Mouse (Mus musculus) limb, embryonic 14.5 days (tissue): ENCODE measurements around the gene Marcks. TPM values are rescaled to one million over a fixed set of nuclear protein-coding genes. Genes with fewer than 3 reads are reported as not detected.

ENCODE experiments used
- ATAC-seq: fragments of 200-750 bp; cut with Nextera tagmentation; 2 replicates; pipeline ENCODE4 v1.8.0; 2017; ENCODE audit warnings: low read depth, moderate number of reproducible peaks, moderate TSS enrichment; ENCODE audit not compliant: low FRiP score
- DNase-seq: peaks from one replicate; pipeline ENCODE4 v3.0.0-alpha.2; 2015; ENCODE audit warnings: low spot score
- H3K27ac ChIP-seq: fragments of 300-500 bp; sonication (generic); replicated peaks from 2 replicates; pipeline ENCODE4 v1.5.1; 2014; ENCODE audit warnings: low read depth, mild to moderate bottlenecking, low read length, moderate library complexity, mixed read lengths
- H3K27me3 ChIP-seq: fragments of 300-500 bp; sonication (generic); 2 replicates; pipeline ENCODE4 v1.6.1; 2014; ENCODE audit warnings: low read length, mixed read lengths; ENCODE audit not compliant: control insufficient read depth, insufficient read depth
- H3K36me3 ChIP-seq: fragments of 300-500 bp; sonication (generic); 2 replicates; pipeline ENCODE4 v1.6.1; 2014; ENCODE audit warnings: mild to moderate bottlenecking, low read length, moderate library complexity, mixed read lengths; ENCODE audit not compliant: control insufficient read depth, insufficient read depth
- H3K4me1 ChIP-seq: fragments of 300-500 bp; sonication (generic); 2 replicates; pipeline ENCODE4 v1.6.1; 2014; ENCODE audit warnings: antibody characterized with exemption, low read length, mixed read lengths; ENCODE audit not compliant: control insufficient read depth, insufficient read depth
- H3K4me2 ChIP-seq: fragments of 300-500 bp; sonication (generic); replicated peaks from 2 replicates; pipeline ENCODE4 v1.6.1; 2014; ENCODE audit warnings: low read depth, mild to moderate bottlenecking, low read length, moderate library complexity; ENCODE audit not compliant: severe bottlenecking
- H3K4me3 ChIP-seq: fragments of 300-500 bp; sonication (generic); replicated peaks from 2 replicates; pipeline ENCODE4 v1.5.1; 2014; ENCODE audit warnings: low read length
- H3K9ac ChIP-seq: fragments of 300-500 bp; sonication (generic); 2 replicates; pipeline ENCODE4 v1.6.1; 2014; ENCODE audit warnings: mild to moderate bottlenecking, low read depth, low read length, moderate library complexity; ENCODE audit not compliant: severe bottlenecking
- H3K9me3 ChIP-seq: fragments of 300-500 bp; sonication (generic); 2 replicates; pipeline ENCODE4 v1.6.1; 2016; ENCODE audit warnings: low read length; ENCODE audit not compliant: control insufficient read depth
- POLR2A ChIP-seq: fragments of 200-500 bp; IDR thresholded peaks from 2 replicates; pipeline ENCODE4 v1.8.0; 2012; ENCODE audit warnings: inconsistent platforms, mild to moderate bottlenecking, moderate library complexity, borderline replicate concordance; ENCODE audit not compliant: insufficient read depth, insufficient read length; ENCODE audit errors: extremely low read depth
- WGBS: fragments of 180-500 bp; shearing (Covaris S2); extraction: QIAGEN DNeasy Blood & Tissue Kit; methylation state at CpG from one replicate; pipeline ENCODE4 v1.1.7; 2014; 5-methylcytosine and 5-hydroxymethylcytosine counted together
- polyA plus RNA-seq, 2 experiments: library from polyadenylated mRNA; depleted of rRNA in 1 of 2; stranded (reverse) in 1 of 2; unstranded in 1 of 2; fragments of >200 nt; fragmentation: Nextera tagmentation in 1 of 2; extraction: Ambion mirVana in 1 of 2; gene quantifications; 2 replicates each; pipeline versions ENCODE4 v1.2.1 to v1.2.3; 2012 to 2014

The Marcks gene
- polyA plus RNA-seq, 2 experiments: 202 to 265 TPM

GRCm38 (mm10) chr10:37151539-37152271, 13.0 kb upstream of the Marcks start:
- H3K4me3 ChIP-seq: no peak overlapping the region
- no peak for ATAC-seq
- 85% methylated on average over 7 of the region's 7 CpGs for WGBS
- H3K27ac ChIP-seq: no peak overlapping the region
- no peak overlapping the region for H3K4me2 ChIP-seq
- no peaks in the 10 kb centered on the region for H3K27me3 ChIP-seq
- no peaks in the 10 kb centered on the region for H3K4me1 ChIP-seq
- no peak for DNase-seq
- peaks cover 3% of the 10 kb centered on the region; the same call in 1 of the 2 replicates for H3K9me3 ChIP-seq
- no peak overlapping the region for H3K9ac ChIP-seq
- no peak for TF ChIP-seq POLR2A
- no peaks in the 10 kb centered on the region for H3K36me3 ChIP-seq

GRCm38 (mm10) chr10:37148016-37148415, 9.3 kb upstream of the Marcks start:
- Histone ChIP-seq H3K9ac (no peak overlapping the region), H3K4me3 (no peak overlapping the region), H3K4me1 (no peaks in the 10 kb centered on the region), H3K27me3 (no peaks in the 10 kb centered on the region), H3K27ac (no peak overlapping the region), H3K4me2 (no peak overlapping the region), H3K9me3 (no peaks in the 10 kb centered on the region), H3K36me3 (no peaks in the 10 kb centered on the region)
- 64% methylated on average over 3 of the region's 3 CpGs for WGBS
- DNase-seq (no peak), ATAC-seq (no peak)
- no peak for TF ChIP-seq POLR2A

GRCm38 (mm10) chr10:37145456-37145855, 6.7 kb upstream of the Marcks start:
- H3K9me3 ChIP-seq: no peaks in the 10 kb centered on the region

GRCm38 (mm10) chr10:37141621-37142020, 2.9 kb upstream of the Marcks start:
- H3K27ac ChIP-seq: peak overlapping the region; percentile 100
- no peaks in the 10 kb centered on the region for H3K9me3 ChIP-seq
- H3K4me3 ChIP-seq: peak overlapping the region; percentile 78
- peak overlapping the region; percentile 99; the same call in 1 of the 2 replicates for H3K9ac ChIP-seq
- 58% methylated on average over 4 of the region's 4 CpGs for WGBS
- H3K36me3 ChIP-seq: peaks cover 2% of the 10 kb centered on the region
- no peak for ATAC-seq
- no peak for DNase-seq
- TF ChIP-seq POLR2A: no peak
- H3K27me3 ChIP-seq: no peaks in the 10 kb centered on the region
- H3K4me1 ChIP-seq: peaks cover 7% of the 10 kb centered on the region; the same call in 1 of the 2 replicates
- H3K4me2 ChIP-seq: peak overlapping the region; percentile 61

More at GRCm38 (mm10) chr10:37145456-37145855, 6.7 kb upstream of the Marcks start:
- Histone ChIP-seq H3K4me2 (no peak overlapping the region), H3K4me1 (peaks cover 7% of the 10 kb centered on the region; the same call in 1 of the 2 replicates), H3K4me3 (no peak overlapping the region), H3K27ac (no peak overlapping the region), H3K9ac (no peak overlapping the region), H3K27me3 (no peaks in the 10 kb centered on the region), H3K36me3 (no peaks in the 10 kb centered on the region)
- whole genome bisulfite sequencing: 86% methylated on average over 1 of the region's 1 CpGs
- DNase-seq (no peak), ATAC-seq (no peak)
- TF ChIP-seq POLR2A: no peak

DNA sequence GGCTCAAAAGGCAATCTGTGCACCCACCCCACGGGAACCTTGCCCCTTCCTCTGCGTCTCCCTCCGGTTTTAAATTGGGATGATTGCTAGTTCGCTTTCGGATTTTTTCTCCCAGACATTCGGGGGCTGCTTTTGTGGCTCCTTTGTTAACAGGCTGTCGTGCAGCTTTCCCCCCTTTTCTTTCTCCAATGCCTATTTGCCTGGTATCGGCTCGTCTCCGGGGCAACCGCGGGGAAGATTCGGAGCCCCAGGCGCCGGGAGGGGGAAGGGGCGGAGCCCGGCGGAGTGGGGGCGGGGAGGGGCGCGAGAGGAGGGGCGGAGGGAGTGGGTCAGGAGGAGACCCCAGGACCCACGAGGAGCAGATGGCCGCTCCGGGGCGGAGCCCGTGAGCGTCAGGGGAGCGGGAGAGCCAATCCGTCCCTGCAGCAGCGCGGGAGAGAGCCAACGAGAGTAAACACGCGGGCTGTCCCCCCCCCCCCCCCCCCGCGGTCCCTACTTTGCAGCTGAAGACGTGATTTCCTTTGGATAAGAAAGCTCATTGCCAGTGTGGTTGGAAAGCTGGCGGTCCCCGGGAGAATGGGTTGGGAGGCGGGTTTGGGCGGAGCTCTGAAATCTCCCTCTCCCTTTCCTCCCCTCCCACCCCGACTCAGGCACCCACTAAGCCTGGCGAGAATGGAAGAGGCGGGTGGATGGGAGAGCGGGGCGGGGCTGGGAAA, 2.2 kb upstream of the Marcks start:
- DNase-seq: peak; percentile 96
- Histone ChIP-seq H3K27me3 (no peaks in the 10 kb centered on the region), H3K9me3 (no peaks in the 10 kb centered on the region), H3K27ac (peak overlapping the region; percentile 100), H3K4me1 (peaks cover 7% of the 10 kb centered on the region; the same call in 1 of the 2 replicates), H3K36me3 (peaks cover 10% of the 10 kb centered on the region), H3K4me2 (peak overlapping the region; percentile 61), H3K4me3 (peak overlapping the region; percentile 78), H3K9ac (peak overlapping the region; percentile 99)
- ATAC-seq: peak; percentile 84
- WGBS: under 1% methylated on average over 29 of the region's 47 CpGs
- TF ChIP-seq POLR2A: no peak; the same call in 1 of the 2 replicates
